Mouse (Mus musculus) ES-Bruce4 (cell line): Measurements from ENCODE around the gene Tmem106c.

ENCODE experiments used
- CTCF ChIP-seq: IDR thresholded peaks from one replicate; pipeline ENCODE4 v1.8.1; 2011; ENCODE audit warnings: low read depth, low read length
- EP300 ChIP-seq: IDR thresholded peaks from 2 replicates; pipeline ENCODE4 v1.6.1; 2011; ENCODE audit warnings: low read depth, low read length; ENCODE audit not compliant: insufficient read depth
- POLR2A ChIP-seq: IDR thresholded peaks from one replicate; pipeline ENCODE4 v1.8.1; 2011; ENCODE audit warnings: low read length; ENCODE audit not compliant: insufficient read depth

- no peak for TF ChIP-seq CTCF
- no peak for TF ChIP-seq EP300
- TF ChIP-seq POLR2A: no peak
Observed at GRCm38 (mm10) chr15:97932441-97932840, 31.6 kb upstream of the Tmem106c start.
